ENCODE assay signal across 8 mouse cellular contexts in the genomic region with DNA sequence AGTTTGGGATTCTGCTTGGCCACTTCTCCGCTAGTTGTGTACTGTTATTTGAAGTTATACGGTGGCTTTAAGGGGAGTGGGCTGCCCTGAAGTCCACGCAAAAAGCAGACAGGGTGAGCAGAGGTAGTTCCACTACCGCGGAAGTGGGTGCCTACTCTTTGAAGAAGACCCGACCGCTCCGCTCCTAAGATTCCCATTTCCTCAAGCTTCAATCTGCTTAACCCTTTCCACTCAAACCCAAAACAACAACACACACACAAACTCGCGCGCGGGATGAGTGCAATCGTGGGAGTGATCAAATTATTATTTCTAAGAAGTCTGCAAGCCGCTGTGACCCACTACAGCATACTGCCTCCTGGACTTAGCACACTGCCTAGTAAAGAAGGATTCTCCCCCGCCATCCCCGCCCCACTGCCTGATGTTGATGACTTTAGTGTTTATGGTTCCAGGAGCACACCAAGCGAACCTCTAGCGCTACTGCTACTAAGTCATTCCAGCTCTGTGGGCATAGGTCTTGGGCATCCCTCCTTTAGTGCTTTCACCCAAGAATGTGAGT. TPM values are rescaled to one million over a fixed set of nuclear protein-coding genes. Genes with fewer than 3 reads are reported as not detected.
DNase-seq lines count a peak whose midpoint lies in the region; ATAC-seq and TF ChIP-seq lines count a peak whose summit lies in the region.
"Had no signal": no experiment of that assay in that cellular context is flagged by ENCODE, and none has a peak within 500 bp of the region (broad histone marks: within the 10 kb centered on the region; RNA-seq: fewer than 3 reads in every experiment).

No protein-coding gene starts in this region.

- ATAC-seq in liver, embryonic 11.5 days (replicated peaks; ENCODE audit: low FRiP score): no peak
- no peak for ATAC-seq in liver, postnatal 0 days
- ATAC-seq in embryonic facial prominence, embryonic 14.5 days (ENCODE audit: low read depth): no peak
- no peak for ATAC-seq in hindbrain, postnatal 0 days

- H3K4me1 ChIP-seq in liver, embryonic 11.5 days (replicated peaks; ENCODE audit: control insufficient read depth, insufficient read depth, low read length): no peaks in the 10 kb centered on the region
- no peaks in the 10 kb centered on the region for H3K4me1 ChIP-seq in liver, postnatal 0 days (ENCODE audit: insufficient read depth)
- H3K4me1 ChIP-seq in embryonic facial prominence, embryonic 14.5 days (ENCODE audit: control insufficient read depth, insufficient read depth, low read length): 0 out of 2 replicates have a peak, but pooled peaks cover 6% of the 10 kb centered on the region
- peaks cover 4% of the 10 kb centered on the region; the same call in 1 of the 2 replicates for H3K4me1 ChIP-seq in hindbrain, postnatal 0 days (ENCODE audit: insufficient read depth, low read length)

- H3K27me3 ChIP-seq in liver, embryonic 11.5 days (replicated peaks; ENCODE audit: control insufficient read depth, insufficient read depth, low read length): peaks cover 31% of the 10 kb centered on the region
- peaks cover 28% of the 10 kb centered on the region for H3K27me3 ChIP-seq in liver, postnatal 0 days (ENCODE audit: insufficient read depth, low read length)
- peaks cover 27% of the 10 kb centered on the region for H3K27me3 ChIP-seq in embryonic facial prominence, embryonic 14.5 days (replicated peaks; ENCODE audit: control insufficient read depth, insufficient read depth, low read length)
- H3K27me3 ChIP-seq in hindbrain, postnatal 0 days (ENCODE audit: insufficient read depth, low read length): no peaks in the 10 kb centered on the region

- peak overlapping the region; percentile 53 for H3K4me3 ChIP-seq in liver, embryonic 11.5 days (ENCODE audit: low read depth, low read length)
- no peak overlapping the region for H3K4me3 ChIP-seq in liver, postnatal 0 days (ENCODE audit: low read depth, low read length)
- H3K4me3 ChIP-seq in embryonic facial prominence, embryonic 14.5 days (ENCODE audit: low read depth, low read length): peak overlapping the region; percentile 62
- peak overlapping the region; percentile 67 for H3K4me3 ChIP-seq in hindbrain, postnatal 0 days (ENCODE audit: low read length)

- H3K9ac ChIP-seq in liver, embryonic 11.5 days (ENCODE audit: low read depth, low read length): no peak overlapping the region
- H3K9ac ChIP-seq in liver, postnatal 0 days (replicated peaks): no peak overlapping the region
- peak overlapping the region; percentile 65 for H3K9ac ChIP-seq in embryonic facial prominence, embryonic 14.5 days (ENCODE audit: low read depth, low read length)
- peak overlapping the region; percentile 77 for H3K9ac ChIP-seq in hindbrain, postnatal 0 days (replicated peaks; ENCODE audit: low read length)

- no peaks in the 10 kb centered on the region for H3K9me3 ChIP-seq in liver, embryonic 11.5 days (ENCODE audit: control insufficient read depth, low read length)
- H3K9me3 ChIP-seq in liver, postnatal 0 days (ENCODE audit: low read length): no peaks in the 10 kb centered on the region
- no peaks in the 10 kb centered on the region for H3K9me3 ChIP-seq in embryonic facial prominence, embryonic 14.5 days (ENCODE audit: control insufficient read depth, low read length)
- H3K9me3 ChIP-seq in hindbrain, postnatal 0 days (ENCODE audit: low read length): no peaks in the 10 kb centered on the region

- no peak for TF ChIP-seq EP300 in liver, postnatal 0 days (IDR thresholded peaks at IDR 0.05; ENCODE audit: low read depth)

- no peak for TF ChIP-seq CTCF in liver, postnatal 0 days (IDR thresholded peaks at IDR 0.05; ENCODE audit: low read depth)
- TF ChIP-seq CTCF in hindbrain, postnatal 0 days (IDR thresholded peaks at IDR 0.05; ENCODE audit: low read depth): no peak

- 1% methylated on average over 18 of the region's 18 CpGs for WGBS in liver, embryonic 11.5 days
- 2% methylated on average over 18 of the region's 18 CpGs for WGBS in liver, postnatal 0 days (ENCODE audit: insufficient replicate concordance)
- 1% methylated on average over 18 of the region's 18 CpGs for WGBS in embryonic facial prominence, embryonic 14.5 days
- 1% methylated on average over 18 of the region's 18 CpGs for WGBS in hindbrain, postnatal 0 days

- peak overlapping the region; percentile 83 for H3K4me2 ChIP-seq in liver, embryonic 11.5 days
- no peak overlapping the region for H3K4me2 ChIP-seq in liver, postnatal 0 days (ENCODE audit: low read depth, low read length)
- H3K4me2 ChIP-seq in embryonic facial prominence, embryonic 14.5 days (ENCODE audit: low read depth, low read length): peak overlapping the region; percentile 97
- H3K4me2 ChIP-seq in hindbrain, postnatal 0 days (ENCODE audit: low read depth, low read length): peak overlapping the region; percentile 68

- H3K27ac ChIP-seq in liver, embryonic 11.5 days (ENCODE audit: low read depth, low read length): no peak overlapping the region
- no peak overlapping the region for H3K27ac ChIP-seq in liver, postnatal 0 days (ENCODE audit: low read depth)
- no peak overlapping the region for H3K27ac ChIP-seq in embryonic facial prominence, embryonic 14.5 days (replicated peaks; ENCODE audit: low read depth, low read length)
- no peak overlapping the region for H3K27ac ChIP-seq in hindbrain, postnatal 0 days

- H3K36me3 ChIP-seq in liver, embryonic 11.5 days (ENCODE audit: control insufficient read depth, insufficient read depth, low read length): no peaks in the 10 kb centered on the region
- no peaks in the 10 kb centered on the region for H3K36me3 ChIP-seq in liver, postnatal 0 days (replicated peaks; ENCODE audit: insufficient read depth, low read length)
- H3K36me3 ChIP-seq in embryonic facial prominence, embryonic 14.5 days (ENCODE audit: control insufficient read depth, insufficient read depth, low read length): no peaks in the 10 kb centered on the region
- H3K36me3 ChIP-seq in hindbrain, postnatal 0 days (ENCODE audit: insufficient read depth, low read length): no peaks in the 10 kb centered on the region

- peak; percentile 31 for DNase-seq in liver, embryonic 11.5 days (ENCODE audit: low spot score)
- DNase-seq in liver, postnatal 0 days: no peak
- DNase-seq in embryonic facial prominence, embryonic 14.5 days (ENCODE audit: low spot score): no peak
- peak; percentile 34 for DNase-seq in hindbrain, postnatal 0 days (ENCODE audit: low spot score)
- peak; percentile 38 for DNase-seq in retina, embryonic 14.5 days (ENCODE audit: low spot score)
- DNase-seq in gastrocnemius, adult 8-10 months (ENCODE audit: low spot score in 2 of 2): no peak
- no peak for DNase-seq in natural killer cell, adult 2 months (ENCODE audit: low spot score in 2 of 2)
- DNase-seq: lung, adult 2 months had no signal

RNA-seq across cellular contexts. Expression of a gene that starts 1.5 kb away (rescaled TPM):
- polyA plus RNA-seq in liver, embryonic 11.5 days (2014; fragmentation: Nextera tagmentation; extraction: Ambion mirVana): 0.07 TPM in 1 of 2 replicates, not detected in the other
- not detected in 2 replicates for polyA plus RNA-seq in liver, postnatal 0 days (2015; fragmentation: Nextera tagmentation; extraction: Ambion mirVana)
- polyA plus RNA-seq in embryonic facial prominence, embryonic 14.5 days (2014; fragmentation: Nextera tagmentation; extraction: Ambion mirVana): 4.1 and 5.7 TPM in 2 replicates
- 55.7 and 62.1 TPM in 2 replicates for total RNA-seq in hindbrain, postnatal 0 days (2014; rRNA removed)
- 33.8 and 36.0 TPM in 2 replicates for polyA plus RNA-seq in hindbrain, postnatal 0 days (2015; fragmentation: Nextera tagmentation; extraction: Ambion mirVana)
- total RNA-seq in gastrocnemius, adult 8-10 months (2022): 1 to 10 TPM; 4.5 to 8.3 (median 7.5) TPM

Comparison
In these comparisons a context has a peak if more than half of its experiments do, and no peak if none do; other contexts are left out.
1. DNase-seq: peak in liver, embryonic 11.5 days (single experiment), hindbrain, postnatal 0 days (single experiment) and retina, embryonic 14.5 days (single experiment); none in liver, postnatal 0 days (single experiment), embryonic facial prominence, embryonic 14.5 days (single experiment), gastrocnemius, adult 8-10 months (0 of 2) and natural killer cell, adult 2 months (0 of 2).
2. H3K9ac ChIP-seq: peak in embryonic facial prominence, embryonic 14.5 days (single experiment) and hindbrain, postnatal 0 days (single experiment); none in liver, embryonic 11.5 days (single experiment) and liver, postnatal 0 days (single experiment).